Mouse (Mus musculus) intestine, postnatal 0 days (tissue): Measurements from ENCODE around the gene Cdc25a. TPM values are rescaled to one million over a fixed set of nuclear protein-coding genes. Genes with fewer than 3 reads are reported as not detected.
A peak's percentile ranks its signal among the peaks of the same experiment; 100 is the strongest.

Experiments used
- ATAC-seq: fragments of 200-750 bp; cut with Nextera tagmentation; 2 replicates; pipeline ENCODE4 v1.8.0; 2017; ENCODE audit warnings: mild to moderate bottlenecking, moderate TSS enrichment, moderate library complexity
- H3K27ac ChIP-seq: fragments of 300-500 bp; sonication (generic); 2 replicates; pipeline ENCODE4 v1.5.1; 2014; ENCODE audit warnings: mild to moderate bottlenecking, low read depth, low read length, moderate library complexity
- H3K27me3 ChIP-seq: fragments of 300-500 bp; sonication (generic); replicated peaks from 2 replicates; pipeline ENCODE4 v1.6.1; 2014; ENCODE audit warnings: low read length, mixed read lengths; ENCODE audit not compliant: control insufficient read depth, insufficient read depth
- H3K36me3 ChIP-seq: fragments of 300-500 bp; sonication (generic); 2 replicates; pipeline ENCODE4 v1.6.1; 2014; ENCODE audit warnings: mild to moderate bottlenecking, moderate library complexity; ENCODE audit not compliant: control insufficient read depth, insufficient read depth
- H3K4me1 ChIP-seq: fragments of 300-500 bp; sonication (generic); replicated peaks from 2 replicates; pipeline ENCODE4 v1.6.1; 2014; ENCODE audit warnings: antibody characterized with exemption, low read length, mixed read lengths; ENCODE audit not compliant: control insufficient read depth, insufficient read depth
- H3K4me2 ChIP-seq: fragments of 300-500 bp; sonication (generic); replicated peaks from 2 replicates; pipeline ENCODE4 v1.6.1; 2014; ENCODE audit warnings: low read depth, mild to moderate bottlenecking, moderate library complexity
- H3K4me3 ChIP-seq: fragments of 300-500 bp; sonication (generic); 2 replicates; pipeline ENCODE4 v1.5.1; 2014; ENCODE audit warnings: low read depth, low read length
- H3K9ac ChIP-seq: fragments of 300-500 bp; sonication (generic); 2 replicates; pipeline ENCODE4 v1.6.1; 2014; ENCODE audit warnings: mild to moderate bottlenecking, low read depth, low read length
- H3K9me3 ChIP-seq: fragments of 300-500 bp; sonication (generic); 2 replicates; pipeline ENCODE4 v1.6.1; 2016; ENCODE audit warnings: mixed run types; ENCODE audit not compliant: control insufficient read depth
- CTCF ChIP-seq: sonication (generic); IDR thresholded peaks from 2 replicates; pipeline ENCODE4 v1.5.1; 2016; ENCODE audit warnings: low read depth, mild to moderate bottlenecking, control low read depth, antibody characterized with exemption, moderate library complexity
- WGBS: fragments of 180-500 bp; shearing (Covaris S2); extraction: QIAGEN DNeasy Blood & Tissue Kit; methylation state at CpG from one replicate; pipeline ENCODE4 v1.1.7; 2014; 5-methylcytosine and 5-hydroxymethylcytosine counted together
- polyA plus RNA-seq: library from polyadenylated mRNA; unstranded; fragments of >200 nt; fragmentation: Nextera tagmentation; extraction: Ambion mirVana; gene quantifications from 2 replicates; pipeline ENCODE4 v1.2.1, GENCODE M21; 2015

The Cdc25a gene
- polyA plus RNA-seq, 1 experiment from 2014 or later: 21.3 TPM

- H3K4me3 ChIP-seq: no peak overlapping the region
- WGBS: 62% methylated on average over 5 of the region's 5 CpGs
- no peak for ATAC-seq
- H3K9ac ChIP-seq: no peak overlapping the region
- no peak overlapping the region for H3K4me2 ChIP-seq
- TF ChIP-seq CTCF: no peak
- no peaks in the 10 kb centered on the region for H3K9me3 ChIP-seq
- 0 out of 2 replicates have a peak, but pooled peaks cover 5% of the 10 kb centered on the region for H3K4me1 ChIP-seq
- 0 out of 2 replicates have a peak overlapping the region, but pooled peaks have one; percentile 17 for H3K27ac ChIP-seq
- H3K27me3 ChIP-seq: no peaks in the 10 kb centered on the region
- peaks cover 96% of the 10 kb centered on the region for H3K36me3 ChIP-seq
Observed at GRCm38 (mm10) chr9:109887321-109887720, 11.9 kb downstream of the Cdc25a start.

DNA sequence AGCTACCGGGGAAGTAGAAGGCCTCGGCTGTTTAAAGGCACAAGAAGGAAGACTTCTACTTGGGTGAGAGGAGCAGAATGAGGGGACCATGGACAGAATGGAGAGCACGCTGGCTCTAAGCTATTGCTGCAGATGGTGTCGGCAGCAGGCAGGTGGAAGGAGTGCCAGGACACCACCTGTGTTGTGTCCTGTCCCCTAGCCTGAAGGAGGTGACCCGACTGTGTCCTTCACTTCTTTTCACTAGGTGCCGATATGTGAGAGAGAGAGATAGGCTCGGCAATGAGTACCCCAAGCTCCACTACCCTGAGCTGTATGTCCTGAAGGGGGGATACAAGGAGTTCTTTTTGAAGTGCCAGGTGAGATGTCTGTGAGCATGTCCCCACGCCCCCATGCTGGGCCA is 16.1 kb downstream of the Cdc25a start:
- Histone ChIP-seq H3K27me3 (no peaks in the 10 kb centered on the region), H3K27ac (no peak overlapping the region), H3K4me2 (no peak overlapping the region), H3K4me1 (0 out of 2 replicates have a peak, but pooled peaks cover 4% of the 10 kb centered on the region), H3K36me3 (peaks cover 76% of the 10 kb centered on the region), H3K9me3 (no peaks in the 10 kb centered on the region), H3K4me3 (no peak overlapping the region), H3K9ac (no peak overlapping the region)
- no peak for TF ChIP-seq CTCF
- no peak for ATAC-seq
- WGBS: 92% methylated on average over 8 of the region's 8 CpGs

GRCm38 (mm10) chr9:109892651-109893250 is 17.4 kb downstream of the Cdc25a start:
- no peak overlapping the region; the same call in 1 of the 2 replicates for H3K27ac ChIP-seq
- WGBS: 66% methylated on average over 5 of the region's 5 CpGs
- no peak overlapping the region for H3K4me2 ChIP-seq
- no peaks in the 10 kb centered on the region for H3K9me3 ChIP-seq
- peak; percentile 84 for TF ChIP-seq CTCF
- ATAC-seq: no peak
- H3K9ac ChIP-seq: no peak overlapping the region
- no peaks in the 10 kb centered on the region for H3K27me3 ChIP-seq
- H3K4me1 ChIP-seq: 0 out of 2 replicates have a peak, but pooled peaks cover 8% of the 10 kb centered on the region
- H3K4me3 ChIP-seq: no peak overlapping the region
- peaks cover 64% of the 10 kb centered on the region for H3K36me3 ChIP-seq

DNA sequence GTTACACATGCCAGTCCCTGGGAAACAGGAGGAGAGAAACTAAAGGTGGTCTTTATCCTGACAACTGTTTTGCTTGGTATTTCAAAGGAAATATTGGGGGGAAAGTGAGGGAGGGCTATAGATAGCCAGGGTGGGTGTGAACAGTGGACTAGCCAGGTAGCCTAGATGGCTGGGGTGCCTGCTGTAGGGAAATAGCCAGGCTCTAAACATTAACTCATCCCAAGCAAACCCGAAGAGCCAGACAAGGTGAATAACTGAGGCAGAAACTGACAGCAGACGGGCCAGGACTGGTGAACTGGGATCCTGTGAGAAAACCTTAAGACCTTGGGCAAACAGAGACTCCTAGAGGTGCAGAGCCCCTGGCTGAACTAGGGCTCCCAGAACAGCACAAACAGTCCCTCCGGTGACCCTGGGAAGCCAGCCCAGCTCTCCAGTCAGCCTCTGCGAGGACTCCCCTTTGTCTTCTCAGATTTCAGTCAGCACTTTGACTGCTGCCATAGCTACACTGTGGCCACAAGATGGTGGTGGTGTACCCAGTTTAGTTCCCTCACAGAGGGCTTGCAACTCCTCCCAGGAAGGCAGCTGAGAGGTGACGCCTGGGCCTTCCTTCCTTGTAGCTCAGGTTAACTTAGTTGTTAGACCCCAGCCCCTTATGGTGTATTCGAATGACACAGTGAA is 19.2 kb downstream of the Cdc25a start:
- H3K27ac ChIP-seq: 0 out of 2 replicates have a peak overlapping the region, but pooled peaks have one; percentile 30
- 25% methylated on average over 6 of the region's 6 CpGs for WGBS
- H3K27me3 ChIP-seq: no peaks in the 10 kb centered on the region
- 0 out of 2 replicates have a peak, but pooled peaks cover 8% of the 10 kb centered on the region for H3K4me1 ChIP-seq
- H3K4me2 ChIP-seq: no peak overlapping the region
- peaks cover 47% of the 10 kb centered on the region for H3K36me3 ChIP-seq
- no peak overlapping the region for H3K4me3 ChIP-seq
- TF ChIP-seq CTCF: peak; percentile 90
- peak; percentile 64 for ATAC-seq
- H3K9me3 ChIP-seq: no peaks in the 10 kb centered on the region
- 0 out of 2 replicates have a peak overlapping the region, but pooled peaks have one; percentile 11 for H3K9ac ChIP-seq

DNA sequence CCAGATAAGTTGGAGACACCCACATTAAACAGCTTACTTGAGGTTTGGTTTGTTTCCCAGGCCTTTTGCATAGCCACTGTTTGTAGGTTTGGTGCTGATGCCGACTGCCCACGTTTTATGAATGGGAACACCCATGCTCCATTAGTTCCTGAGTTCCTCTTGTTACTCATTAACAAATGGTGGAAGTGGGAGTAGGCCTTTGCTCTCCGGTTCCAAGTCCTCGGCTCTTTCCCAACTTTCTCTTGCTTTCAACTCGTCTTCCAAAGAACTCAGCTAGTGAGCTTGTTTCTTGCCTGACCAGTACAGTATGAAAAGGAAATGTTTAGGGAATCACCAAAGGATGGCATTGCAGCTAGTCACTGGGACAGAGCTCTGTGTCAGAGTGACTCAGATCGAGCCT is 20.2 kb downstream of the Cdc25a start:
- H3K4me2 ChIP-seq: peak overlapping the region; percentile 38; the same call in 1 of the 2 replicates
- H3K9me3 ChIP-seq: no peaks in the 10 kb centered on the region
- 30% methylated on average over 6 of the region's 6 CpGs for WGBS
- 0 out of 2 replicates have a peak, but pooled peaks cover 8% of the 10 kb centered on the region for H3K4me1 ChIP-seq
- no peak for TF ChIP-seq CTCF
- H3K36me3 ChIP-seq: peaks cover 37% of the 10 kb centered on the region
- H3K4me3 ChIP-seq: no peak overlapping the region
- H3K27ac ChIP-seq: peak overlapping the region; percentile 50; the same call in 1 of the 2 replicates
- no peaks in the 10 kb centered on the region for H3K27me3 ChIP-seq
- peak; percentile 74 for ATAC-seq
- H3K9ac ChIP-seq: no peak overlapping the region
